Mouse (Mus musculus): ENCODE measurements around the gene Ugt2b36. TPM values are rescaled to one million over a fixed set of nuclear protein-coding genes. Genes with fewer than 3 reads are reported as not detected.
"Not testable (repeated sequence)": the region's sequence is repeated elsewhere in the genome, so short reads cannot be mapped to it uniquely, and the experiment has no call there.

Gene Ugt2b36
- total RNA-seq (2021), result 10 to 100 TPM; 19.0 to 40.9 TPM
- long read RNA-seq, experiment 1, transcript Ugt2b36-201 (6 exons, 1,888 nt), result major isoform, 84 of 88 reads
- long read RNA-seq, experiment 1, partial matches to known transcripts, result 0 of 88 reads
- long read RNA-seq, experiment 1, other reads (novel, unspliced or antisense), result 3 of 88 reads
- long read RNA-seq, experiment 2, partial matches to known transcripts, result 0 of 4 reads
- long read RNA-seq, experiment 2, other reads (novel, unspliced or antisense), result 1 of 4 reads

DNA sequence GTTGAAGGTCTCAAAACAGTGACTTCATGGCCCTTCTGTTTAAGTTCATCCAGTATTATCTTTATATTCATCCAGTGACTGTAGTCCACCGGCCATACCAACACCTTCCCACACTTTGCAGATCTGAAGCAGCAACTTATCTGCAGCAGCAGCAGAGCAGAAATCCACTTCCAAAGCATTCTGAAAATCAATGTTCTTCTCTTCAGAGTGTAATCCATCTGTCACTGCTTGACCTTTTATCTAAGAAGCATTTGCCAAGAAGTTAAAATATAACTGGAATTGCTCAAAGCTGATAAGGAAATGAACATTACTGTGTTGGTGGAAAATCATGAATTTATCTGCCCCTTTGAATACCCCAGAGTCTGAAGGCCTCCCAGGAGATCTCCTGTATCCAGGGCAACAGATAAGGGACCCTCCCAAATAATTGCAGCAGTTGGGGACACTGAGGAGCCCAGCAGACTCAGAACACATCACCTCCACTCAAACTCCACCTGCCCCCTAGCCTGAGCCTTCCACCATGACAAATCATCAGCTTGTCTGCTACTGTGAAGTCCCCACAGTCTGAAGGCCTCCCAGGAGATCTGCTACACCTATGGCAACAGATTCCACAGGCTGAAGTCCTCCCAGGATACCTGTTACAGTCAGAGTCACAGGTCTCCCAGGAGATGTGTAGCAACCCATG is at the start of gene Ugt2b36:
Gene Ugt2b36 (minus strand): TSS at position 210 of the 682 bp plus-strand sequence.
- DNase-seq, result no peak

DNA sequence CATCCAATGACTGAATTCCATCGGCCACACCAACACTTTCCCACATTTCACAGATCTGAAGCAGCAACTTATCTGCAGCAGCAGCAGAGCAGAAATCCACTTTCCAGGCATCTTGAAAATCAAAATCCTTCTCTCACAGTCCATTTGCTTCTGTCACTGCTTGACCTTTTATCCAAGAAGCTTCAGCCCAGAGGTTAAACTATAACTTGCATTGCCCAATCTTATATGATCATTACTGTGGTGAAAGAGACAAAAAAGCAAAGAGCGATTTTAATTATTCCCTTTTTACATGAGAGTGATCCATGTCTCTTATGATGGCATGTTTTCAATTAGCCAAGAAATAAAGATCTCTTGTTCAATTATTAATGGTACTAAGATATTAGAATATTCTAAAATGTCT is 47.8 kb upstream of the Ugt2b36 start, which contains the start of gene Ugt2b5:
Gene Ugt2b5 (minus strand): TSS at position 123 of the 400 bp plus-strand sequence.
- DNase-seq, result not testable (repeated sequence)

DNA sequence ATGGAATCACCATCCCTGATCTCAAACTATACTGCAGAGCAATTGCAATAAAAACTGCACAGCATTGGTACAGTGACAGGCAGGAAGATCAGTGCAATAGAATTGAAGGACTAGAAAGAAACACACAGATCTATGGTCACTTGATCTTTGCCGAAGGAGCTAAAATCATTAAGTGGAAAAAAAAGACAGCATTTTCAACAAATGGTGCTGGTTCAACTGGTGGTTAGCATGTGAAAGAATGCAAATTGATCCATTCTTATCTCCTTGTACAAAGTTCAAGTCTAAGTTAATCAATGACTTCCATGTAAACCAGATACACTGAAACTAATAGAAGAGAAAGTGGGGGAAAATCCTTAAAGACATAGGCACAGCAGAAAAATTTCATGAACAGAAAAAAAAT is 11.3 kb upstream of the Ugt2b36 start:
- DNase-seq, result not testable (repeated sequence)

DNA sequence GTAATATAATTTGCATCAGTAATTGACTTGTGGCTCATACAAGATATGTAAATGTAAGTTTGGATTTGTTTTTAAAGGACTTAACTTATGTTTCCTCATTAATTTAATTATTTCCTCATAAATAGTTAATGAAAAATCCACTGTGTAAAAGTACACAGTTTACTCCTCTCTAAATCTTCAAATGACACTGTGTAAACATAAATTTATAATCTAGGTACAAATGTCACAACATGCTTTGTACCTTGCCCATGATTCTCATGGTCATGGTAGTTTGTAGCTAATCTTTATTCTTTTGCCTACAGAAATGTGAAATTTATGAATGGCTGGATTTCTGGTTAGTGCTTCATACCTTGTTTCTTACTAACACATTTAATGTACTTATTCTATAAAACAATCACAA is 1.2 kb downstream of the Ugt2b36 start:
- no peak for DNase-seq

DNA sequence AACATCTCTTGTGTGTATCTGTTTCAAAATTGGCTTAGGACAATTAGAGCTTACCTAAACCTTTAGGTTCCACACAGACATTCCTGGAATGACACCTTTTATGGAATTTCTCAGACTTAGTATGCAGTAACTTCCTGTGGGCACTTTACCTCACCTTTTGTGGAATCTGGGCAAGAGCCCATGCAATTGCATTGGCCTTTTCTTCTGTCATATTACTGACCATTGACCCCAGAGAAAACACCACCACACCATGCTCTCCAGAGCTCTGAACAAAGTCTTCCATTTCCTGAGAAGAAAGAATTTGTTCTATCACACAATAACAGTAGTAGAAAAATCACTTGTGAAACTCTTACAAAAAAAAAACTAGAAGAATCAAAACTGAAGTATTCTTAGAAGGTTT is 3.1 kb downstream of the Ugt2b36 start:
- DNase-seq, result no peak

DNA sequence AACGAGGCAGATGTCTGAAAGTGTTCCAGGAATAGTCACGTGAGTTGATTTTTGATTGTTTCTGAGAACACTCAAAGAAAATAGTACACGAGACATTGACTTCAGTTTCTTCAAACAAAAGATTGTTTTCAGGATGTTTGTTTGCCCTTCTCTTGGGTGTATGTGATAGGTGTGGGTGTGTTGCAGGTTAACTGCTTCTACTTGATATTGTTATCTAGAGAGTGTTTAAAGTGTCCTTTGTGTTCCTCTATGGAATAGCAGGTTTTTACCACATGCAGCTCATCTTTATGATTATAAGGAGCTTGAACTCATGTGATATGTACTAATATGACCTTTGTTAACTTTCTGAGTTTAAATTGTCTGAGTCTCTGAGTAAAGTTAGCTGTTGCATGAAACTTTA is 6.1 kb downstream of the Ugt2b36 start:
- DNase-seq, result no peak

DNA sequence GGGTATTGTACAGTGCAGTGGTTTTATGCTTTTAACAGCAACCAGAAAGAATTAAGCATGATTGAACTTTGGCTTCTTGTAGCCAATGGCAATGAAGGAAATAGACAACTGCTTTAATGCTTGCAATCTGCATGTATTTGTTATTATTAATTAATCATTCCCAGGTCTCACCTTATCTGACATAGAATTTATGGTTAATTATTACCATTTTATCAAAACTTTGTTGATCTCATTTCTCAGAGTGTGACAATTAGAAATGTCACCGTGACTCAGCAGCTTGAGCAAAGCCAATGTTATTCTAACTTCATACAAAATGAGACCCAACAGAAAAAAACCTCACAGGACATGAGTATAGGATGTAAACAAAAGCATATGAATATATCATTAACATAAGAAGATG is 61.7 kb downstream of the Ugt2b36 start:
- DNase-seq, result no peak

DNA sequence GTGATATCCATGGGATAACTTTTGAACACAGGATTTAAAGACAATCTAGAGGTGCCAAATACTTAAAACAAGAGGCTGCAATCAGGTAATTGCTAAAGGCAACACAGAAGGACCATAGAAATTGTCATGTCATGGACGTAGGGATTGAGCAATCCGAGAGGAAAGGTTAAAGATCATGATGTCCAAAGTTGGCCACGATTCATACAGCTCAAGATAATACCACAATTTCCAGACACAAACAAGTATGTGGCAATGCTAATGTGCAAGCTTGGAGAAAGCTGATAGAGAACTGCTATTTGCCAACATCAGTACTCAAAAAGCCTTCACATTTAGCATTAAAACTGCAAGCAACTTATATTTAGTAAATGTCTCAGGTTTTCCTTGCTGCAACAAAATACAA is 65.0 kb downstream of the Ugt2b36 start:
- DNase-seq, result no peak

Other genes with a start within 250 kb of the Ugt2b36 start
- 10 to 100 TPM; 12.1 to 24.2 TPM for gene Ugt2b34, start 185.6 kb downstream of the Ugt2b36 start, total RNA-seq (2021)
- gene Ugt2b1, start 166.0 kb downstream of the Ugt2b36 start, total RNA-seq (2021), result 10 to 100 TPM in 1 of 2 experiments, 1 to 10 TPM in 1; 8.2 to 18.2 TPM
- gene Ugt2b35, start 91.7 kb downstream of the Ugt2b36 start, total RNA-seq (2021), result 1 to 10 TPM; 3.9 to 7.4 TPM
- gene Ugt2b5, start 47.8 kb upstream of the Ugt2b36 start, total RNA-seq (2021), result 10 to 100 TPM; 11.3 to 22.5 TPM
- under 1 TPM; 0.45 to 0.93 TPM for gene Ugt2b37, start 162.2 kb upstream of the Ugt2b36 start, total RNA-seq (2021)
- gene Ugt2a3, start 244.6 kb upstream of the Ugt2b36 start, total RNA-seq (2021), result 1 to 10 TPM in 1 of 2 experiments, under 1 TPM in 1; 0.85 to 1.7 TPM